Mouse (Mus musculus) embryo, embryonic 11.5 days (tissue): Measurements from ENCODE around the gene Dcaf8.

Source experiments
- DNase-seq: peaks from one replicate; pipeline ENCODE4 v3.0.0-alpha.2; 2012; ENCODE audit warnings: low read depth, low spot score

Dcaf8 gene

GRCm38 (mm10) chr1:172148279-172148954, 533 bp downstream of the Dcaf8 start:
- no peak for DNase-seq

GRCm38 (mm10) chr1:172148955-172149815, 1.3 kb downstream of the Dcaf8 start:
- no peak for DNase-seq

- DNase-seq = no peak
Measured at GRCm38 (mm10) chr1:172154536-172154935, 6.7 kb downstream of the Dcaf8 start.

- DNase-seq = no peak
Measured at GRCm38 (mm10) chr1:172155518-172155917, 7.6 kb downstream of the Dcaf8 start.

GRCm38 (mm10) chr1:172159970-172160369, 12.1 kb downstream of the Dcaf8 start:
- DNase-seq = no peak

GRCm38 (mm10) chr1:172160508-172160907, 12.6 kb downstream of the Dcaf8 start:
- DNase-seq = no peak

- no peak for DNase-seq
Measured at GRCm38 (mm10) chr1:172162009-172162408, 14.1 kb downstream of the Dcaf8 start.

- DNase-seq = no peak
Measured at GRCm38 (mm10) chr1:172162959-172163358, 15.1 kb downstream of the Dcaf8 start.

- no peak for DNase-seq
Measured at GRCm38 (mm10) chr1:172167911-172168310, 20.0 kb downstream of the Dcaf8 start.

GRCm38 (mm10) chr1:172169809-172170208, 21.9 kb downstream of the Dcaf8 start:
- DNase-seq = no peak

- no peak for DNase-seq
Measured at GRCm38 (mm10) chr1:172172381-172172780, 24.5 kb downstream of the Dcaf8 start.

- DNase-seq = no peak
Measured at GRCm38 (mm10) chr1:172173181-172173580, 25.3 kb downstream of the Dcaf8 start.

GRCm38 (mm10) chr1:172177791-172178190, 29.9 kb downstream of the Dcaf8 start:
- DNase-seq = no peak

- no peak for DNase-seq
Measured at GRCm38 (mm10) chr1:172179102-172179501, 31.2 kb downstream of the Dcaf8 start.

GRCm38 (mm10) chr1:172180881-172181280, 33.0 kb downstream of the Dcaf8 start:
- no peak for DNase-seq

GRCm38 (mm10) chr1:172181777-172182176, 33.9 kb downstream of the Dcaf8 start:
- no peak for DNase-seq

- no peak for DNase-seq
Measured at GRCm38 (mm10) chr1:172183056-172183455, 35.2 kb downstream of the Dcaf8 start.

GRCm38 (mm10) chr1:172183915-172184314, 36.0 kb downstream of the Dcaf8 start:
- no peak for DNase-seq

- DNase-seq = no peak
Measured at GRCm38 (mm10) chr1:172186401-172187289, 38.8 kb downstream of the Dcaf8 start.

GRCm38 (mm10) chr1:172188891-172189290, 41.0 kb downstream of the Dcaf8 start:
- no peak for DNase-seq

GRCm38 (mm10) chr1:172191578-172191977, 43.7 kb downstream of the Dcaf8 start:
- no peak for DNase-seq

GRCm38 (mm10) chr1:172192217-172192616, 44.3 kb downstream of the Dcaf8 start:
- DNase-seq = no peak
